Mouse (Mus musculus) liver, adult (tissue): ENCODE results near the gene Shroom2.

ENCODE experiments used
- GATA4 ChIP-seq: IDR thresholded peaks from 2 replicates; pipeline ENCODE4 v1.6.1; 2014; ENCODE audit warnings: mild to moderate bottlenecking, low read length; ENCODE audit not compliant: insufficient replicate concordance

The Shroom2 gene

GRCm38 (mm10) chrX:152644827-152645226 lies 124.4 kb downstream of the Shroom2 start:
- TF ChIP-seq GATA4: no peak

GRCm38 (mm10) chrX:152643679-152644638 lies 125.3 kb downstream of the Shroom2 start:
- TF ChIP-seq GATA4: no peak

- no peak for TF ChIP-seq GATA4
These were observed 126.1 kb downstream of the Shroom2 start for GRCm38 (mm10) chrX:152643201-152643600.

GRCm38 (mm10) chrX:152642627-152643026 lies 126.6 kb downstream of the Shroom2 start:
- TF ChIP-seq GATA4: no peak

- no peak for TF ChIP-seq GATA4
These were observed 133.9 kb downstream of the Shroom2 start for GRCm38 (mm10) chrX:152635397-152635796.

GRCm38 (mm10) chrX:152621407-152621806 lies 147.9 kb downstream of the Shroom2 start:
- TF ChIP-seq GATA4: no peak

- TF ChIP-seq GATA4: no peak
These were observed 148.3 kb downstream of the Shroom2 start for GRCm38 (mm10) chrX:152620917-152621316.

- no peak for TF ChIP-seq GATA4
These were observed 150.8 kb downstream of the Shroom2 start for GRCm38 (mm10) chrX:152618464-152618863.

GRCm38 (mm10) chrX:152563034-152563433 lies 206.2 kb downstream of the Shroom2 start, which contains the start of gene Cldn34a:
Gene Cldn34a, plus strand, starts transcription at chrX:152563334.
- no peak for TF ChIP-seq GATA4
